Mouse (Mus musculus) right cerebral cortex, postnatal 36 days (tissue): Measurements from ENCODE around the gene Tdgf1.

ENCODE experiments used
- DNase-seq, 2 experiments: peaks; one replicate each; pipeline ENCODE4 v3.0.0; 2022; ENCODE audit warnings: low spot score in 2 of 2, mixed read lengths in 1 of 2

The Tdgf1 gene

GRCm38 (mm10) chr9:110914631-110915236 is 31.2 kb downstream of the Tdgf1 start:
- no peak for DNase-seq

GRCm38 (mm10) chr9:110909371-110909967 is 36.5 kb downstream of the Tdgf1 start:
- DNase-seq = no peak

GRCm38 (mm10) chr9:110908631-110909016 is 37.3 kb downstream of the Tdgf1 start:
- no peak for DNase-seq

GRCm38 (mm10) chr9:110907838-110908630 is 37.9 kb downstream of the Tdgf1 start:
- no peak for DNase-seq

- no peak for DNase-seq
Observed at GRCm38 (mm10) chr9:110907201-110907837, 38.6 kb downstream of the Tdgf1 start.

- no peak for DNase-seq
Observed at GRCm38 (mm10) chr9:110902271-110902670, 43.7 kb downstream of the Tdgf1 start.

- DNase-seq = no peak
Observed at GRCm38 (mm10) chr9:110901204-110901603, 44.8 kb downstream of the Tdgf1 start.

GRCm38 (mm10) chr9:110899451-110900008 is 46.4 kb downstream of the Tdgf1 start:
- no peak for DNase-seq

- no peak for DNase-seq
Observed at GRCm38 (mm10) chr9:110896595-110896994, 49.4 kb downstream of the Tdgf1 start.

GRCm38 (mm10) chr9:110895994-110896393 is 50.0 kb downstream of the Tdgf1 start:
- DNase-seq = no peak

- DNase-seq = no peak
Observed at GRCm38 (mm10) chr9:110895507-110895906, 50.5 kb downstream of the Tdgf1 start.

GRCm38 (mm10) chr9:110893429-110893828 is 52.5 kb downstream of the Tdgf1 start:
- DNase-seq = no peak

- no peak for DNase-seq
Observed at GRCm38 (mm10) chr9:110892552-110892951, 53.4 kb downstream of the Tdgf1 start.

- DNase-seq = no peak
Observed at GRCm38 (mm10) chr9:110891077-110891828, 54.7 kb downstream of the Tdgf1 start.

- DNase-seq = no peak
Observed at GRCm38 (mm10) chr9:110890026-110890783, 55.8 kb downstream of the Tdgf1 start.
